Mouse (Mus musculus): ENCODE data around the gene Tjp1. TPM values are rescaled to one million over a fixed set of nuclear protein-coding genes. Genes with fewer than 3 reads are reported as not detected.

Gene Tjp1
- polyA plus RNA-seq, 1 experiment = 19.3 TPM

DNA sequence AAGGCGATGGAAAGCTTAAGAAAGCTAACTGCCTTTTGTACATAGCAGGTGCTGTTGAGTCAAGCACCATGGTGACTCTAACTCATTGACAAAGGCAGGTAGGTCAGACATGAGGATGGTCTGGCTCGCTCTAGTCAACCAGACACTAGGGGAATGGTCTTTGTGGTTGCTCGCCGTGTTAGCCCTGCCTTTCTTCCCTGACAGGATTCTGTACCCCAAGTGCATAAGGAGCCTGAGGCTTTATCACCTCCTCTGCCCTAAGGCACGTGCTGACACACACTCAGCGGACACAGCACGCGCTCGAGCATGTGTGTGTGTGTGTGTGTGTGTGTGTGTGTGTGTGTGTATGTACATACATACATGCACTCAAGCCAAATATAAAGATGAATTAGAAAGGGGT is 146.9 kb downstream of the Tjp1 start:
- Histone ChIP-seq H3K36me3 (ENCODE audit: control insufficient read depth, insufficient read depth) (no peaks in the 10 kb centered on the region), H3K79me2 (ENCODE audit: control insufficient read depth, insufficient read depth) (no peaks in the 10 kb centered on the region), H3K4me3 (ENCODE audit: insufficient read depth, poor library complexity, severe bottlenecking) (no peak overlapping the region), H3K27me3 (ENCODE audit: control insufficient read depth, insufficient read depth, insufficient read length) (no peaks in the 10 kb centered on the region), H3K79me3 (ENCODE audit: low read depth) (no peaks in the 10 kb centered on the region), H3ac (ENCODE audit: control insufficient read depth, insufficient read length, low read depth) (no peak overlapping the region)
- TF ChIP-seq USF1 (IDR thresholded peaks at IDR 0.05; ENCODE audit: low read depth) (no peak), CEBPB (IDR thresholded peaks at IDR 0.05; ENCODE audit: low read depth) (no peak), MYOD1 (IDR thresholded peaks at IDR 0.05; ENCODE audit: control insufficient read depth, insufficient read length, low read depth) (no peak), FOSL1 (IDR thresholded peaks at IDR 0.05; ENCODE audit: insufficient read depth, low read length, poor library complexity, severe bottlenecking) (no peak), MYOG (IDR thresholded peaks at IDR 0.05; ENCODE audit: control insufficient read depth, extremely low read depth, insufficient read length) (no peak), CTCF (IDR thresholded peaks at IDR 0.05; ENCODE audit: control insufficient read depth, insufficient read depth, insufficient read length) (no peak), MAX (IDR thresholded peaks at IDR 0.05) (no peak)

DNA sequence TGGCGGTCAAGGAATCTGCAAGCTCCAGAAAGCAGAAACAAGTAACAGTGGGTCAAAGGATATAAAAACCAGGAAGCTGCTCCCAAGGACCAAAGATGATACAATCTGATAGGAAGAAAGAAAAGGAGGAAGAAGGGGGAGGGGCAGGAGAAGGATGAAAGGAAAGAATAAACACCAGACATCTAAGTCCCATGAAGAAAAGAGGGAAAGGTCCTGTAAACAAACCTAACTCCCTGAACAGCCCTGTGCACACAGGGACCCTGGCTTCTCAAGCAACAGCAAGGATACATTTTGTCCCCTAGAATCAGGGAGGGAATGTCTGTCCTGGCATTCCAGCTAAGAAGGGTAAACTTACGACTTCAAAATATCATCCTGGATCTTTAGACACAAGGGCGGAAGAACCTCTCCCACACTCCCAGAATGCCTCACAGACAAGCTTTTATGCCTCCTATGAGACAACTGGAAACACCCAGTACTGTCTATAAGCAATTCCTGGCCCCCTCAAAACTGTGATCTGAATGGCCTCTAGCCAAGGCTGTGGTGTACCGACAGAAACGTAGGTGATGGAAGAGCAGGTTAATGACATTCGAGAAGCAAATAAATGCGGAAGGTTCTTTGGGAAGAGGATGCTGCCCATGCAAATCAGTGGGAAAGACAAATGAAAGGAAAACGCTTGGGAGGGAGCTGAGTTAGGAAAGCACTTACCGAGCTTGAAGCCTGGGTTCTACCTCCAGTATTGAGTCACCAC is 148.6 kb downstream of the Tjp1 start:
- Histone ChIP-seq H3K79me3 (ENCODE audit: low read depth) (no peaks in the 10 kb centered on the region), H3K27me3 (ENCODE audit: control insufficient read depth, insufficient read depth, insufficient read length) (no peaks in the 10 kb centered on the region), H3K36me3 (ENCODE audit: control insufficient read depth, insufficient read depth) (no peaks in the 10 kb centered on the region), H3K4me3 (ENCODE audit: insufficient read depth, poor library complexity, severe bottlenecking) (no peak overlapping the region), H3ac (ENCODE audit: control insufficient read depth, insufficient read length, low read depth) (no peak overlapping the region), H3K79me2 (ENCODE audit: control insufficient read depth, insufficient read depth) (no peaks in the 10 kb centered on the region)
- TF ChIP-seq USF1 (IDR thresholded peaks at IDR 0.05; ENCODE audit: low read depth) (no peak), MYOG (IDR thresholded peaks at IDR 0.05; ENCODE audit: control insufficient read depth, extremely low read depth, insufficient read length) (no peak), MYOD1 (IDR thresholded peaks at IDR 0.05; ENCODE audit: control insufficient read depth, insufficient read length, low read depth) (no peak), FOSL1 (IDR thresholded peaks at IDR 0.05; ENCODE audit: insufficient read depth, low read length, poor library complexity, severe bottlenecking) (no peak), MAX (IDR thresholded peaks at IDR 0.05) (no peak), CEBPB (IDR thresholded peaks at IDR 0.05; ENCODE audit: low read depth) (no peak), CTCF (IDR thresholded peaks at IDR 0.05; ENCODE audit: control insufficient read depth, insufficient read depth, insufficient read length) (no peak)

DNA sequence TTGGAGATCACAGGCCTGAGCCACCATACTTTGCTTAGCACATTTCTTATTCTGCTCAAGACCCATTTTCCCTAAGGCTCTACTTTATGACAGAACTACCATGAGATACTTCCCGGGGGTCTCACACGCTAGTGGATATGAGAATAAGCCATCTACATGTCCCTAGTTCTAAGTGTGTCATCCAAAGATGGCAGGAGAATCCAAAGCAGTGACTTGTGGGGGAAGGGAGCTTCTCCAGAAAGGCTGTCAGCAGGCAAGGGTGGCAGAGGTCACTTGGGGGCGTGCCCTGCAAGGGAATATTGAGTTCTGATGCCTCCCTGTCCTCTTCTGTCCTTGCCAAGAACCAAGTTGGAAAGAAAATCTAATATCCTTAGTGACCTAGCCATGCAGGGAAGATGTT is 150.1 kb downstream of the Tjp1 start:
- Histone ChIP-seq H3ac (ENCODE audit: control insufficient read depth, insufficient read length, low read depth) (no peak overlapping the region), H3K4me3 (ENCODE audit: insufficient read depth, poor library complexity, severe bottlenecking) (no peak overlapping the region), H3K79me3 (ENCODE audit: low read depth) (no peaks in the 10 kb centered on the region), H3K27me3 (ENCODE audit: control insufficient read depth, insufficient read depth, insufficient read length) (no peaks in the 10 kb centered on the region), H3K36me3 (ENCODE audit: control insufficient read depth, insufficient read depth) (no peaks in the 10 kb centered on the region), H3K79me2 (ENCODE audit: control insufficient read depth, insufficient read depth) (no peaks in the 10 kb centered on the region)
- TF ChIP-seq FOSL1 (IDR thresholded peaks at IDR 0.05; ENCODE audit: insufficient read depth, low read length, poor library complexity, severe bottlenecking) = no peak
- TF ChIP-seq CTCF (IDR thresholded peaks at IDR 0.05; ENCODE audit: control insufficient read depth, insufficient read depth, insufficient read length) = no peak
- no peak for TF ChIP-seq MYOG (IDR thresholded peaks at IDR 0.05; ENCODE audit: control insufficient read depth, extremely low read depth, insufficient read length)
- no peak for TF ChIP-seq MYOD1 (IDR thresholded peaks at IDR 0.05; ENCODE audit: control insufficient read depth, insufficient read length, low read depth)
- TF ChIP-seq USF1 (IDR thresholded peaks at IDR 0.05; ENCODE audit: low read depth) = no peak
- TF ChIP-seq MAX (IDR thresholded peaks at IDR 0.05) = no peak
- no peak for TF ChIP-seq CEBPB (IDR thresholded peaks at IDR 0.05; ENCODE audit: low read depth)

DNA sequence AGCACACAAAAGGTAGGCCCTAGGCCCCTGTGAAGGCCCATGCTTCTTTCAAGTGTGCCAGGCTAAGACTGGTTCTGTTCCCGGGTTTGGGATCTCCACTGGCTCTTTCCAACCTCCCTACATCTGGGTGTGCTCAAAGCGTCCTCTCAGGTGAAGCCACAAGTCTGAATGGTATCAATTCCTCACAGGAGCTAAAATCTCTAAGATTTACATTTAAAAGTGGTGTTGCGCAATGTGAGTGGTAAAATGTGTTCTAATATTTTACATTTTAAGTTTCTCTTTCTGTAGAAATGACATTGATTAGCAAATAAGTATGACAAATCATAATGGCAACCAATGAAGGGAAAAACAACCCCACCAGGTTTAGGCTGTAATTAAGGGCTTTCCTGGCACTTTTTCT is 152.0 kb downstream of the Tjp1 start:
- no peak for TF ChIP-seq MYOG (IDR thresholded peaks at IDR 0.05; ENCODE audit: control insufficient read depth, extremely low read depth, insufficient read length)
- TF ChIP-seq MAX (IDR thresholded peaks at IDR 0.05) = no peak
- TF ChIP-seq CEBPB (IDR thresholded peaks at IDR 0.05; ENCODE audit: low read depth) = peak; percentile 66
- no peak for TF ChIP-seq MYOD1 (IDR thresholded peaks at IDR 0.05; ENCODE audit: control insufficient read depth, insufficient read length, low read depth)
- no peak for TF ChIP-seq FOSL1 (IDR thresholded peaks at IDR 0.05; ENCODE audit: insufficient read depth, low read length, poor library complexity, severe bottlenecking)
- no peaks in the 10 kb centered on the region for H3K36me3 ChIP-seq (ENCODE audit: control insufficient read depth, insufficient read depth)
- no peaks in the 10 kb centered on the region for H3K79me3 ChIP-seq (ENCODE audit: low read depth)
- H3ac ChIP-seq (ENCODE audit: control insufficient read depth, insufficient read length, low read depth) = no peak overlapping the region
- H3K79me2 ChIP-seq (ENCODE audit: control insufficient read depth, insufficient read depth) = no peaks in the 10 kb centered on the region
- no peak overlapping the region for H3K4me3 ChIP-seq (ENCODE audit: insufficient read depth, poor library complexity, severe bottlenecking)
- no peaks in the 10 kb centered on the region for H3K27me3 ChIP-seq (ENCODE audit: control insufficient read depth, insufficient read depth, insufficient read length)

DNA sequence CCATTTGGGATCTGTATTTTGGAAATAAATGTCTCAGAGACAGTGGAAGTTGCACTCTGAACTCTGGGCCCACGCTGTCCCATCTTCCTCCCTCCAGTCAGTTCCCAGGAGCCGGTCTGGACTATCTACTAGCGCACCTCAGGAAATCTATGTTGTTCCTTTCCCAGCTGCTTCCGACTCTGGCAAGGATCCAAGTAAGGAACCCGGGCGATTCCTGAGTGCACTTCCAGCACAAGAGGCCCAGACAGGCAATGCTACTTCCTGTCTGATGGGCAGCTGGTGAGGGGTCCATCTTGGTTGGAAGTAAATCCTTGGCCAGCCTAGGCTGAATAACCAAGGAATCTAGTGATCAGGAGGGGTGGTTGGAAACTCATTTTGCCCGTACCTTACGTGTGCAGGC is 152.4 kb downstream of the Tjp1 start:
- H3K27me3 ChIP-seq (ENCODE audit: control insufficient read depth, insufficient read depth, insufficient read length) = no peaks in the 10 kb centered on the region
- peaks cover 4% of the 10 kb centered on the region for H3K79me2 ChIP-seq (ENCODE audit: control insufficient read depth, insufficient read depth)
- H3ac ChIP-seq (ENCODE audit: control insufficient read depth, insufficient read length, low read depth) = no peak overlapping the region
- TF ChIP-seq USF1 (IDR thresholded peaks at IDR 0.05; ENCODE audit: low read depth) (no peak), FOSL1 (IDR thresholded peaks at IDR 0.05; ENCODE audit: insufficient read depth, low read length, poor library complexity, severe bottlenecking) (no peak), MYOG (IDR thresholded peaks at IDR 0.05; ENCODE audit: control insufficient read depth, extremely low read depth, insufficient read length) (no peak), MYOD1 (IDR thresholded peaks at IDR 0.05; ENCODE audit: control insufficient read depth, insufficient read length, low read depth) (no peak), MAX (IDR thresholded peaks at IDR 0.05) (no peak), CTCF (IDR thresholded peaks at IDR 0.05; ENCODE audit: control insufficient read depth, insufficient read depth, insufficient read length) (no peak), CEBPB (IDR thresholded peaks at IDR 0.05; ENCODE audit: low read depth) (no peak)
- H3K4me3 ChIP-seq (ENCODE audit: insufficient read depth, poor library complexity, severe bottlenecking) = no peak overlapping the region
- no peaks in the 10 kb centered on the region for H3K36me3 ChIP-seq (ENCODE audit: control insufficient read depth, insufficient read depth)
- H3K79me3 ChIP-seq (ENCODE audit: low read depth) = peaks cover 2% of the 10 kb centered on the region
